In the genomic region with DNA sequence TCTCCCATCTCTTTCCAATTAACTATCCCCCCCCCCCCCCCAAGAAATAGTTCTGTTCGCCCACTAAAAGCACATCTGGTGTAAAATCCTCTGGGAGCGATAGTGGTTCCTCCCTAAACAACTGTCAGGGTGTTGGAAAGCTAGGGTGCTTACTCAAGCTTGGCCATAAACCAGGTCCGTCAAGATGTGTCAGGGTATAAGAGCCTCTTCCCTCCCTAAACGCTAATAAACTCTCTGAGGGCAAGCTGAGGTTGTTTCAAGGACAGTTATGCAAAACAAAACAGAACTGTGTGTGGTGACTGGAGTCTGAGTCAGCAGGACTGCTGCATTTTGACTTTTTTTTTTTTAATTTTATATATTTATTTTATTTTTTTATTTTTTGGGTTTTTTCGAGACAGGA, we compare ENCODE assay signal across 15 mouse cellular contexts. TPM values are rescaled to one million over a fixed set of nuclear protein-coding genes. Genes with fewer than 3 reads are reported as not detected.
DNase-seq lines count a peak whose midpoint lies in the region; ATAC-seq and TF ChIP-seq lines count a peak whose summit lies in the region.
"Had no signal": no experiment of that assay in that cellular context is flagged by ENCODE, and none has a peak within 500 bp of the region (broad histone marks: within the 10 kb centered on the region; RNA-seq: fewer than 3 reads in every experiment).

No protein-coding gene starts in this region.

- H3K36me3 ChIP-seq in heart, embryonic 10.5 days = no peaks in the 10 kb centered on the region
- no peaks in the 10 kb centered on the region for H3K36me3 ChIP-seq in C2C12 (ENCODE audit: control insufficient read depth, insufficient read depth)
- H3K36me3 ChIP-seq in intestine, embryonic 16.5 days (ENCODE audit: control insufficient read depth, insufficient read depth, low read length) = no peaks in the 10 kb centered on the region
- H3K36me3 ChIP-seq: limb, embryonic 12.5 days had no signal

- H3K4me1 ChIP-seq in heart, embryonic 10.5 days = no peaks in the 10 kb centered on the region
- no peaks in the 10 kb centered on the region; the same call in 1 of the 2 replicates for H3K4me1 ChIP-seq in intestine, embryonic 16.5 days (ENCODE audit: control insufficient read depth, insufficient read depth, low read length)
- H3K4me1 ChIP-seq: forebrain, embryonic 13.5 days; limb, embryonic 12.5 days had no signal

- no peak overlapping the region for H3K27ac ChIP-seq in heart, embryonic 10.5 days
- no peak overlapping the region for H3K27ac ChIP-seq in intestine, embryonic 16.5 days (ENCODE audit: low read length)
- H3K27ac ChIP-seq: forebrain, embryonic 13.5 days; limb, embryonic 12.5 days had no signal

- DNase-seq in heart, postnatal 10 days = peak; percentile 36 to 46
- no peak for DNase-seq in heart, embryonic 10.5 days (ENCODE audit: low spot score)
- peak; percentile 90 for DNase-seq in 3T3-L1 (ENCODE audit: low read depth, low spot score)
- DNase-seq in cerebellum, postnatal 10 days = no peak
- no peak for DNase-seq in left cerebral cortex, adult 9 months (ENCODE audit: low spot score in 2 of 2)
- DNase-seq: cerebellum, adult 2 months; kidney, postnatal 10 days; liver, postnatal 0 days; right cerebral cortex, postnatal 14 days had no signal

- TF ChIP-seq CTCF in C2C12 (IDR thresholded peaks at IDR 0.05; ENCODE audit: control insufficient read depth, insufficient read depth, insufficient read length) = no peak

- intact Hi-C loops in heart, postnatal 10 days (cut with DNase I) = no loop called here

- H3K4me2 ChIP-seq in intestine, embryonic 16.5 days (ENCODE audit: low read depth, low read length) = no peak overlapping the region
- H3K4me2 ChIP-seq: forebrain, embryonic 13.5 days; limb, embryonic 12.5 days; midbrain, embryonic 11.5 days had no signal

- H3K79me3 ChIP-seq in C2C12 (ENCODE audit: low read depth) = no peaks in the 10 kb centered on the region

- ATAC-seq in intestine, embryonic 16.5 days = peak; percentile 54; the same call in 1 of the 2 replicates
- ATAC-seq: forebrain, embryonic 13.5 days; hindbrain, embryonic 16.5 days; liver, postnatal 0 days had no signal

- H3K9ac ChIP-seq in intestine, embryonic 16.5 days (ENCODE audit: low read depth, low read length) = no peak overlapping the region
- H3K9ac ChIP-seq: forebrain, embryonic 13.5 days; limb, embryonic 12.5 days; liver, postnatal 0 days had no signal

- WGBS in heart, embryonic 10.5 days = 77% methylated on average over 5 of the region's 5 CpGs
- 63% methylated on average over 5 of the region's 5 CpGs for WGBS in intestine, embryonic 16.5 days

- H3K9me3 ChIP-seq in heart, embryonic 10.5 days = no peaks in the 10 kb centered on the region
- H3K9me3 ChIP-seq in intestine, embryonic 16.5 days (ENCODE audit: control insufficient read depth, low read length) = no peaks in the 10 kb centered on the region
- H3K9me3 ChIP-seq: forebrain, embryonic 13.5 days; limb, embryonic 12.5 days had no signal

- H3ac ChIP-seq in C2C12 (ENCODE audit: control insufficient read depth, insufficient read length, low read depth) = no peak overlapping the region

- no peaks in the 10 kb centered on the region for H3K27me3 ChIP-seq in heart, embryonic 10.5 days (ENCODE audit: insufficient read depth, poor library complexity, severe bottlenecking)
- H3K27me3 ChIP-seq in C2C12 (ENCODE audit: control insufficient read depth, insufficient read depth, insufficient read length) = no peaks in the 10 kb centered on the region
- no peaks in the 10 kb centered on the region for H3K27me3 ChIP-seq in intestine, embryonic 16.5 days (replicated peaks; ENCODE audit: control insufficient read depth, insufficient read depth, low read length)
- H3K27me3 ChIP-seq: forebrain, embryonic 13.5 days; limb, embryonic 12.5 days had no signal

- no peak overlapping the region for H3K4me3 ChIP-seq in heart, embryonic 10.5 days
- no peak overlapping the region for H3K4me3 ChIP-seq in C2C12 (ENCODE audit: insufficient read depth, poor library complexity, severe bottlenecking)
- no peak overlapping the region for H3K4me3 ChIP-seq in intestine, embryonic 16.5 days (ENCODE audit: low read length)
- H3K4me3 ChIP-seq: forebrain, embryonic 13.5 days; limb, embryonic 12.5 days had no signal

- H3K79me2 ChIP-seq in C2C12 (ENCODE audit: control insufficient read depth, insufficient read depth) = no peaks in the 10 kb centered on the region

TF ChIP-seq in C2C12, 6 proteins besides CTCF, POLR2A, EP300 and RAD21:
- TF ChIP-seq FOSL1 (IDR thresholded peaks at IDR 0.05; ENCODE audit: insufficient read depth, low read length, poor library complexity, severe bottlenecking) = peak; percentile 10
- TF ChIP-seq CEBPB (IDR thresholded peaks at IDR 0.05; ENCODE audit: low read depth) = no peak

RNA-seq across cellular contexts. Expression of gene Tiprl, which starts 10.3 kb away (rescaled TPM):
- total RNA-seq in heart, postnatal 10 days (2021) = 10 to 100 TPM; 49.4 to 50.8 TPM
- 87.9 and 92.0 TPM in 2 replicates for polyA plus RNA-seq in heart, embryonic 10.5 days (2016; fragmentation: Nextera tagmentation; extraction: Ambion mirVana)
- polyA plus RNA-seq in C2C12 (2012; fragmentation: generic; extraction: Trizol) = 31.3 TPM
- polyA plus RNA-seq in intestine, embryonic 16.5 days (2015; fragmentation: Nextera tagmentation; extraction: Ambion mirVana) = 77.9 and 83.9 TPM in 2 replicates

RNA-seq across cellular contexts. Expression of gene Gpr161, which starts 48.5 kb away (rescaled TPM):
- 1 to 10 TPM; 5.7 to 8.1 TPM for total RNA-seq in heart, postnatal 10 days (2021)
- polyA plus RNA-seq in heart, embryonic 10.5 days (2016; fragmentation: Nextera tagmentation; extraction: Ambion mirVana) = 0.67 and 1.2 TPM in 2 replicates
- 4.0 TPM for polyA plus RNA-seq in C2C12 (2012; fragmentation: generic; extraction: Trizol)
- polyA plus RNA-seq in intestine, embryonic 16.5 days (2015; fragmentation: Nextera tagmentation; extraction: Ambion mirVana) = 0.69 and 0.81 TPM in 2 replicates

RNA-seq across cellular contexts. Expression of gene Sft2d2, which starts 52.8 kb away (rescaled TPM):
- total RNA-seq in heart, postnatal 10 days (2021) = 10 to 100 TPM; 16.8 to 18.4 TPM
- 18.8 and 23.6 TPM in 2 replicates for polyA plus RNA-seq in heart, embryonic 10.5 days (2016; fragmentation: Nextera tagmentation; extraction: Ambion mirVana)
- 6.9 TPM for polyA plus RNA-seq in C2C12 (2012; fragmentation: generic; extraction: Trizol)
- polyA plus RNA-seq in intestine, embryonic 16.5 days (2015; fragmentation: Nextera tagmentation; extraction: Ambion mirVana) = 28.6 and 33.3 TPM in 2 replicates

Comparison
In these comparisons a context has a peak if more than half of its experiments do, and no peak if none do; other contexts are left out.
1. DNase-seq: peak in heart, postnatal 10 days (2 of 2) and 3T3-L1 (single experiment); none in heart, embryonic 10.5 days (single experiment), cerebellum, postnatal 10 days (0 of 2) and left cerebral cortex, adult 9 months (0 of 2).